Mouse (Mus musculus): Measurements from ENCODE around the gene Fam107b. TPM values are rescaled to one million over a fixed set of nuclear protein-coding genes. Genes with fewer than 3 reads are reported as not detected.

Fam107b gene
- polyA plus RNA-seq, 1 experiment from 2014 or later, result 44.6 TPM

DNA sequence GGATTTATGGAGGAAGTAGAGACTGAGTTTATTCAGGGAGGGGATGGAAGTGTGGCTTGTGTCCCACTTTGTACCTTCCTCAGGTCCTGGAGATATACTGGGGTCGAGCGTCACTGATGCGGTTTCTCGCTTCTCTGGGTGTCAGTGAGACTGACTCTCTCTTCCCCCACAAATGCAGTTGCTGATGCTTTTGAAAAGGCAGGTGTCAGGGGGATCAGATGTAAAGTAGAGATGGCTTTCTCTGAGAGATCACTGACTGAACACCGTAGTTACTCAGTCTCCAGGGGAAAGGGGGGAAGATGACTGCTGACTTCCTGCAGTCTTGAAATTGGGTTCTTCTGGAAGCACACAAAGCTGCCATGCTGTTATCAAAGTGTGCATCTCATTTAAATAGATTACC lies 185.6 kb downstream of the Fam107b start:
- no peak for ATAC-seq (ENCODE audit: low FRiP score, low read depth)
- peaks cover 25% of the 10 kb centered on the region for H3K4me1 ChIP-seq
- H3K9me3 ChIP-seq, result no peaks in the 10 kb centered on the region
- no peak overlapping the region for H3K4me2 ChIP-seq (replicated peaks)
- no peak overlapping the region for H3K9ac ChIP-seq (replicated peaks)
- H3K36me3 ChIP-seq, result no peaks in the 10 kb centered on the region
- WGBS, result 89% methylated on average over 5 of the region's 5 CpGs
- H3K27me3 ChIP-seq, result no peaks in the 10 kb centered on the region
- H3K4me3 ChIP-seq, result no peak overlapping the region
- H3K27ac ChIP-seq (replicated peaks), result no peak overlapping the region

DNA sequence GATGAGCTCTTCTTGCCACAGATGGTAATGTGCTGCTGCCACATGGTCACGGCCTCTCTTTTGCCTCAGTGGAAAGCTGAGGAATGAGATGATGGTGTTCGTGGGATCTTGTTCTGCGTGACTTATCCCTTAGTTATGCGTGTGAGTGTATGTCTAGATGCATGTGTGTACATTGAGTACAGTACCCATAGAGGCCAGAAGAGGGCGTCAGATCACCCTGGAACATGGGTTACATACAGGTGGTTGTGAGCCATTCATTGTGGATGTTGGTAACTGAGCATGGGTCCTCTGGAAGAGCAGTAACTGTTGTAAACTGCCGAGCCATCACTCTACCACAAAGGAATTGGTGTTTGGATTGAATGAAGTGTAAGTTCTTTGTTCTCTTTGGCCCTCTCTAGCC lies 188.1 kb downstream of the Fam107b start:
- H3K27me3 ChIP-seq, result no peaks in the 10 kb centered on the region
- no peak for ATAC-seq (ENCODE audit: low FRiP score, low read depth)
- WGBS, result 92% methylated on average over 6 of the region's 6 CpGs
- no peak overlapping the region for H3K4me3 ChIP-seq
- H3K27ac ChIP-seq (replicated peaks), result no peak overlapping the region
- no peak overlapping the region for H3K4me2 ChIP-seq (replicated peaks)
- H3K36me3 ChIP-seq, result no peaks in the 10 kb centered on the region
- no peaks in the 10 kb centered on the region for H3K9me3 ChIP-seq
- no peak overlapping the region for H3K9ac ChIP-seq (replicated peaks)
- peaks cover 17% of the 10 kb centered on the region for H3K4me1 ChIP-seq

DNA sequence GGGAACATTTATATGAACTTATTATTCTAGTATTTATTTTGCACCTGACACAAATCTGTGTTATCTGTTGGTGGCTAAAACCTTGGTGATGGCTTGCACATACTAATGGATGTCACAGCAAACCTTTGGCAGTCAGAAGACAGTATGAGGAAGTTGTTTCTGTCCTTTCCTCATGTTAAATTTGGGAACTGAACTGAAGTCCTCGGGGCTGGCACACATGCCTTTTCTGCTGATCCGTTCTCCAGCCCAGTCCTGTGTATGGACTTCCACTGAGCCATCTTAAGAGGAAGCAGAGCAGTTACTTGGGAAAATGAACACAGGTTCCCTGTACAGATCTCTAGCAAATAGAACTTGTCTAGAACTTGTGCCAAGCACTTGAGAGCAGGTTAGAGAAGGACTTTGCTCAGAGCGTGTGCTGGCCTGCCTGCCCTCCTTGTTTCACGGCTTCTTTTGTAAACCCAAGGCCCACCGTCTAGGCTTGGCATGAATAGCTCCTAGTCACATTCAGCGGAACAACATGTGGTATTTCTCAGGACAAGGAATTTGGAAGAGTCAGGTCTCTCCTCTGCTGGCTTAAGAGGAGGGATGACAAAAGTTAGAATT lies 190.0 kb downstream of the Fam107b start:
- Histone ChIP-seq H3K4me1 (peaks cover 5% of the 10 kb centered on the region; the same call in 1 of the 2 replicates), H3K36me3 (no peaks in the 10 kb centered on the region)
- WGBS, result 86% methylated on average over 6 of the region's 6 CpGs

DNA sequence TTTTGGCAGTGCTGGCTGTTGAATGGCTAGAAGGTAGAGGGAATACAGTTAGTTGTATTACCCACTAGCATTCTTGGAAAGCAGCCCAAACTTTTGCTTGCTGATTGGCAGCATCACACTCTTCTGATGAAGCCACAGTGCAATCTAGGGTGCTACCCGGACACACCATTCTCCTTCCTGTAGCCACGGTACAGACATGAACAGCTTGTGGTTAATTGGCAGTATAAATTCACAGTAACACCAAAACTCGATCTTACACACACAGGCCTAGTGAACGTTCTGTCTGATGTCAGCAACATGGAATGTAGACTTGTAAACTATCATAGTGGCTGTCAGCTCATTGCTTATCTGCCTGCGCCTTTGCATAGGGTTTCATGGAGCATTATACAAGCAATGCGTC lies 193.8 kb downstream of the Fam107b start:
- Histone ChIP-seq H3K9me3 (no peaks in the 10 kb centered on the region), H3K36me3 (no peaks in the 10 kb centered on the region), H3K4me3 (no peak overlapping the region), H3K4me2 (replicated peaks) (no peak overlapping the region), H3K9ac (replicated peaks) (no peak overlapping the region), H3K4me1 (no peaks in the 10 kb centered on the region), H3K27me3 (no peaks in the 10 kb centered on the region), H3K27ac (replicated peaks) (no peak overlapping the region)
- 83% methylated on average over 6 of the region's 6 CpGs for WGBS
- no peak for ATAC-seq (ENCODE audit: low FRiP score, low read depth)

More for the DNA sequence above, 190.0 kb downstream of the Fam107b start:
- Histone ChIP-seq H3K9me3 (no peaks in the 10 kb centered on the region), H3K4me2 (replicated peaks) (no peak overlapping the region), H3K27me3 (no peaks in the 10 kb centered on the region), H3K4me3 (no peak overlapping the region), H3K27ac (replicated peaks) (no peak overlapping the region), H3K9ac (replicated peaks) (no peak overlapping the region)
- ATAC-seq (ENCODE audit: low FRiP score, low read depth), result no peak

DNA sequence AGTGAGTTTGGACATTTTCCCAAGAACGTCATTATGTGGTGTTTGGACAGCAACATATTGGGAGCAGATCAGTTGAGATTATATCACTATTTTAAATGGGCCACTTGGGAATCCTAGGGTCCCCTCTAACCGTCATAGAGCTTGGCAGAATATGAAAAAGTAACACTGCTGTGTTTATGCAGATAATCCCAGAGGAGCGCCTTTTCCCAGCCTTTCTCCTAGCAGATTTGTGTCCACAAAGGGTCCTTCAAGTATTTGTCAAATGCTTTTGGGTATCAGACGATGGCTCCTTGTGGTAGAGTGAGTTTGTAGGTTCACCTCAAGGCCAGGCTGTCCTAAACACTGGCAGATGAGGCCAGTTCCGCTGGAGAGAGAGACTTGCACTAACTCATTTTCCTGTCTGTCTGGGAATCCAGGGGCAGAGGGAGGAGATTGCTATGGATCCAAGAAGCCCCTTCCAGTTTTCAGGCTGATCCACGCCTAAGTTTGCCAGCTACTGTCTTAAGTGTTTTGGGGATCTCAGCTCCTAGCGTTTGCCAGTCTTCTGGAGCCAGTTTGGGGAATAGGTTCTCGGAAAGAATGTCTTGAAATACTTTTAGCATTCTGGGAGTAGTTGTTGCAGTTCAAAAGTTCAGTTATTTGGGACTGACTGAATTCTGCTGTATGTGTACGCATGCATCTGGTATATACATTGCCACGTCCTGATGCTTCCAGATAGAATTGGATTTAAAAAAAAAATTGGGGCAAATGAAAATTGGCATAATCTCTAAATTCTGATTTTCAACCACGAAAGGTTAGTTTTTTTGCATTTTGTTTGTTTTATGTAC lies 195.9 kb downstream of the Fam107b start:
- WGBS, result 77% methylated on average over 11 of the region's 11 CpGs
- Histone ChIP-seq H3K9me3 (no peaks in the 10 kb centered on the region), H3K36me3 (no peaks in the 10 kb centered on the region), H3K9ac (replicated peaks) (no peak overlapping the region), H3K4me2 (replicated peaks) (no peak overlapping the region), H3K27me3 (no peaks in the 10 kb centered on the region), H3K27ac (replicated peaks) (no peak overlapping the region), H3K4me3 (no peak overlapping the region), H3K4me1 (no peaks in the 10 kb centered on the region)
- no peak for ATAC-seq (ENCODE audit: low FRiP score, low read depth)

DNA sequence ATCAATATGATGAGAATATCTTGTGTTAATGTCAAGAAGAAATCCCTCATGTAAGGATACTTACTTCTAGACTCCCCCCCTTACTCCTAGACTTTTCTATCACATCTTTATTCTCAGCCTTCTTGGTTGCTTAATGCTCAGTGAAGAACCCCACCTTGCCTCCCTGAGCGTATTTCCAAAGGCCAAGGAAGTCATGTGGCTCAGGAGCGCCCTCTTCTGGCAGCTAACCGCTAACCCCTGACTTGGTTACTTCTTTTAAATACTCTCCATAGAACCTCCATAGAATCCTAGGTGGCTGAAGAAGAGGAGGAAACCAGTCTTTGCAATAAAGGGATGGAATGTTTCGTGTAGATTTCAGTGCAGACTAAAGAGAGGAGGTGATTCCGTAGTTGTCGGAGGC lies 199.0 kb downstream of the Fam107b start:
- H3K36me3 ChIP-seq, result no peaks in the 10 kb centered on the region
- H3K4me3 ChIP-seq, result no peak overlapping the region
- peak; percentile 47; the same call in 1 of the 2 replicates for ATAC-seq (ENCODE audit: low FRiP score, low read depth)
- no peaks in the 10 kb centered on the region for H3K9me3 ChIP-seq
- no peaks in the 10 kb centered on the region for H3K27me3 ChIP-seq
- 30% methylated on average over 6 of the region's 6 CpGs for WGBS
- H3K4me2 ChIP-seq (replicated peaks), result no peak overlapping the region
- H3K4me1 ChIP-seq, result no peaks in the 10 kb centered on the region
- H3K9ac ChIP-seq (replicated peaks), result no peak overlapping the region
- no peak overlapping the region for H3K27ac ChIP-seq (replicated peaks)

DNA sequence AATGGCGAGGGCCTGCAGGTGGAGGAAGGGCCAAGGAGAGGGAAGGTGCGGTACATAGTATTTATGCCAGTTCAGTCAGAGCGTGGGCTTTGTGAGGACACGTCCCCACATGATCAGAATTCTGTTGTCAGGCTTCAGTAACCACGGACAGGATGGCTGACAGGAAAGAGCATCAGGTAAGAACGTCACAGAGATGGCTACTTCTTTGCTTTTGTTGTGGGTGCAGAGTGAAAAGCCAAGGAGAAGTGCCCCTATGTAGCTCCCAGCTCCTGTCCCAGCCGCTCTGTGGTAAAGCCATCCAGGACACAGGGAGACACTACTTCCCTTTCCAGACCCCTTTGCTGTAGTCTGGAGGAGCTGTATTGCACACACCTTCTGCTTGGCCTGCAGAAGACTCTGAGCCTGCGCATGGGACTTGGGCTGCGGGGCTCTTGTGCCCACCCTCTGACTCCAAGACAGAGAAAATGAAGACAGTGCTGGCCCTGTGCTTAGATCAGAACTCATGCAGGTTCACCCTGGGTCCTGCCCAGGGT lies 199.6 kb downstream of the Fam107b start:
- 0 out of 2 replicates have a peak, but pooled peaks cover 2% of the 10 kb centered on the region for H3K4me1 ChIP-seq
- no peak overlapping the region for H3K27ac ChIP-seq (replicated peaks)
- no peak overlapping the region for H3K4me2 ChIP-seq (replicated peaks)
- no peaks in the 10 kb centered on the region for H3K27me3 ChIP-seq
- WGBS, result 81% methylated on average over 9 of the region's 9 CpGs
- no peak overlapping the region; the same call in 1 of the 2 replicates for H3K9ac ChIP-seq (replicated peaks)
- no peak overlapping the region for H3K4me3 ChIP-seq
- ATAC-seq (ENCODE audit: low FRiP score, low read depth), result no peak
- no peaks in the 10 kb centered on the region for H3K36me3 ChIP-seq
- H3K9me3 ChIP-seq, result no peaks in the 10 kb centered on the region

DNA sequence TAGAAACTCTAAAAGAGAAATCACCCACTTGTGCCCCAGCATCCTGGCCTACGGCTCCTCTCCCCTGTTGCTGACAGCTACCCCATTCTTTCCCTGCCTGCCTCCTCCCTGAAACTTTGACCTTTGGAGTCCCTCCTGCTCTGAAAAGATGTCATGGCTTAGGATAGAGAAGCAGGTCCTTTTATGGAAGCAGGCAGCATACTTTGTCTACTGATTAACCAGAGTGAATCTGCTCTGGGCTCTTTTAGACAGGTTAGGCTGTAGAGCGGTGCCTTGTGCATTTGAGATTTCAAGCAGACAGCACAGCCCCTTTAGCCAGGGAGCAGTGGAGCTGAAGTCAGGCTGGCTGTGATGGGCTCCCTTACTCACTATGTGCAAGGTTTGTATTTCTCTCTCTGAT lies 200.1 kb downstream of the Fam107b start:
- no peaks in the 10 kb centered on the region for H3K9me3 ChIP-seq
- 72% methylated on average over 2 of the region's 2 CpGs for WGBS
- H3K4me3 ChIP-seq, result no peak overlapping the region
- no peaks in the 10 kb centered on the region for H3K27me3 ChIP-seq
- H3K4me1 ChIP-seq, result 0 out of 2 replicates have a peak, but pooled peaks cover 3% of the 10 kb centered on the region
- ATAC-seq (ENCODE audit: low FRiP score, low read depth), result no peak
- no peak overlapping the region for H3K9ac ChIP-seq (replicated peaks)
- no peak overlapping the region for H3K27ac ChIP-seq (replicated peaks)
- no peaks in the 10 kb centered on the region for H3K36me3 ChIP-seq
- no peak overlapping the region for H3K4me2 ChIP-seq (replicated peaks)

DNA sequence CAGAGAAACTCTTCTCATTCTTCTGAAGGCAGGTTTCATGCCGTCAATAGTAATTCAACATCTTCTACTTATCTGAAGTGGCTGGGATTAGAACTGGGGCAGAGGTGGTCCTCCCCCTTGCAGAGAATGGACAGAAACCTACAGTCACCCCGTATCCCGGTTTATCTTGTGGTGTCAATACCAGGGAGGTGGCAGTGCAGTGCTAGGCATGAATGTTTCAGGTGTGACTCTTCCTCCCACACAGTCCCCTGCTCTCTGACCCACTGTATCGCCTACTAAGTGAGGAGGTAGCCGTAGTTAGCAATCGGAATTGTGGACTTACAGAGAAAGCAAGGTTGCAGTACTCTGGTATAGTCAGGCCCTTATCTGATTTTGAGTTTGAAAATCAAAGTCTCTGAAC lies 201.2 kb downstream of the Fam107b start:
- WGBS, result 88% methylated on average over 6 of the region's 6 CpGs
- Histone ChIP-seq H3K36me3 (no peaks in the 10 kb centered on the region), H3K9me3 (no peaks in the 10 kb centered on the region), H3K4me2 (replicated peaks) (no peak overlapping the region), H3K27me3 (no peaks in the 10 kb centered on the region), H3K4me1 (0 out of 2 replicates have a peak, but pooled peaks cover 3% of the 10 kb centered on the region), H3K27ac (replicated peaks) (no peak overlapping the region), H3K4me3 (no peak overlapping the region), H3K9ac (replicated peaks) (no peak overlapping the region)
- no peak for ATAC-seq (ENCODE audit: low FRiP score, low read depth)

DNA sequence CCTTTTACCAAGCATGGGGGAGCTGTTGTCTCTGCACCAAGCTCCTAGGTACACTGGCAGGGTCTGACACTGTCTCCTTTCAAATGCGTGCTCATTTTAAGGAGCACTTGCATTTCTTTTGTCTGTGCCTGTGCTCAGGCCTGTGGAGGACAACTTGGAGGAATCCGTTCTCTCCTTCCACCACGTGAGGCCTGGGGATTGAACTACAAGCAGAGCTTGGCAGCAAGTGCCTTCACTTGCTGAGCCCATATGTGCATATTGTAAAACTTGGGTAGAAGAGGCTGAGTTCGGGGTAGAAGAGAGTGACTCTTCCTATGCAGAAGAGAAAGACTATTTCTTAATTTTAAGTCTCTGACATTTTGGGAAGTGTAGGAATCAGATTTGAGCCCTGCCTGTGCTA lies 202.8 kb downstream of the Fam107b start:
- H3K4me1 ChIP-seq, result 0 out of 2 replicates have a peak, but pooled peaks cover 3% of the 10 kb centered on the region
- H3K9me3 ChIP-seq, result no peaks in the 10 kb centered on the region
- no peaks in the 10 kb centered on the region for H3K27me3 ChIP-seq
- WGBS, result 64% methylated on average over 4 of the region's 4 CpGs
- ATAC-seq (ENCODE audit: low FRiP score, low read depth), result no peak
- no peak overlapping the region for H3K4me3 ChIP-seq
- H3K4me2 ChIP-seq (replicated peaks), result no peak overlapping the region
- 0 out of 2 replicates have a peak, but pooled peaks cover 2% of the 10 kb centered on the region for H3K36me3 ChIP-seq
- H3K27ac ChIP-seq (replicated peaks), result no peak overlapping the region
- no peak overlapping the region for H3K9ac ChIP-seq (replicated peaks)

DNA sequence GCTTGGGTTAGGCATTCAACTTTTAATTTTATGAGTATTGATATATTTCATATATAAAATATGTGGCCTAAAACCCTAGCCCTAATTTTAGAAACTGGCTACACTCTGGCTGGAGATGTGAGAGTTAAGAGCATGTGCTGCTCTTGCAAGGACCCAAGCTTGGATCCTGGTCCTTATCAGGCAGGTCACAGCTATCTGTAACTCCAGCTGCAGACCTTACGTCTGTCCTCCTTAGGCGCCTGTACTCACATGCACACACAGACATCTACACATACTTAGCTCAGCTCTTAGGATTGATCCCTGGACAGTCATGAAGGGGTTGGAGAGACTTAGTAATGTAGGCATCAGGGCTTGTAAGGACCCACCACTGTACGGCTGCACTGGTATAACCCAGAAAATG lies 205.3 kb downstream of the Fam107b start:
- ATAC-seq (ENCODE audit: low FRiP score, low read depth), result no peak
- H3K27ac ChIP-seq (replicated peaks), result no peak overlapping the region
- H3K4me3 ChIP-seq, result no peak overlapping the region
- WGBS, result 97% methylated on average over 3 of the region's 3 CpGs
- peaks cover 14% of the 10 kb centered on the region for H3K36me3 ChIP-seq
- H3K4me2 ChIP-seq (replicated peaks), result no peak overlapping the region
- no peak overlapping the region for H3K9ac ChIP-seq (replicated peaks)
- no peaks in the 10 kb centered on the region for H3K9me3 ChIP-seq
- H3K27me3 ChIP-seq, result no peaks in the 10 kb centered on the region
- 0 out of 2 replicates have a peak, but pooled peaks cover 3% of the 10 kb centered on the region for H3K4me1 ChIP-seq

DNA sequence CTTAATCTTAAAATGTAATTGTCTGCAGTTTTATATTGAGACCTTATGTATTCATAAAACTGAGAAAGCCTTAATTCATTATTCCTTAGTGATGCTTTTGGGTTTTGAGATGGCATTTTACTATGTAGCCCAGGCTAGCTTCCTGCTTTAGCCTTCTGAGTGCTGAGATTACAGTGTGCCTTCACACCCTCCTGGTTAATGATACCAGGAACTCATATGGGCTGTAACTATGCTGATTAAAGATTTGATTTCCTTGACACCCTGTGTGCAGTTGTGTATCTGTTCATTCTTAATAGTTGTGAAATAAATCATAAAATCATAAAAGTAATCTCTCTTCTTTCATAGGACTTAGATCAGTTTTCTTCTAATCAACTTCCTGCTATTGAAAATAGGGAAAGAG lies 205.8 kb downstream of the Fam107b start:
- Histone ChIP-seq H3K4me2 (replicated peaks) (no peak overlapping the region), H3K4me1 (0 out of 2 replicates have a peak, but pooled peaks cover 3% of the 10 kb centered on the region), H3K27me3 (no peaks in the 10 kb centered on the region), H3K4me3 (no peak overlapping the region), H3K36me3 (peaks cover 16% of the 10 kb centered on the region), H3K9ac (replicated peaks) (no peak overlapping the region), H3K9me3 (no peaks in the 10 kb centered on the region), H3K27ac (replicated peaks) (no peak overlapping the region)
- ATAC-seq (ENCODE audit: low FRiP score, low read depth), result no peak
